Mouse (Mus musculus) liver, embryonic 14.5 days (tissue): ENCODE measurements around the gene Abhd2.

Experiments used
- CTCF ChIP-seq: IDR thresholded peaks from 2 replicates; pipeline ENCODE4 v1.5.1; 2016; ENCODE audit warnings: antibody characterized with exemption, low read depth, control low read depth
- EP300 ChIP-seq: IDR thresholded peaks from 2 replicates; pipeline ENCODE4 v1.6.1; 2016; ENCODE audit warnings: antibody characterized with exemption, low read depth

DNA sequence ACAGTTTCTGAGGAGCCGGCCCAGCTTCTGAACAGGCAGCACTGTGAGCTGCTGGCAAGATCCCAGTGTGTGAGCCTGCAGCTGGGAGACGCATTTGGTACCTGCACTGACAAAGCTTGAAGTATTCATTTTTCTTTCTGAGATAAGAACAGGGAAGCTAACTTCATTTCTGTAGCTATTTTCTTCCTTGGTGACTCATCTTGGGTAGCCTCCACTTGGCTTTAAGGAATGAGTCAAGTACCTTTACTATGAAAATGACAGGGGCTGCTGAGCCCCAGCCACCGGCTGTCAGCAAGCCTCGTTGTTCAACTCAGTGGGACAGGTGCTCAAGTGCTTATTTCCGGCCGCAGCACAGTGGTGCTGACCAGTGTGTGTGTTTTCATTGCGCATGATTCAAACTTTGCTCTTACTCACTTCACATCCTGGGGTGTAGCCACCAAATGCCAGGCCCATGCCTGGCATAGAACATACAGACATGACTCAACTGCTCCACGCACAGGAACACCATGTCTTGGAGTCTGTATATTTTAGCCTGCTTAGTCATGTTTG, 63.4 kb downstream of the Abhd2 start:
- TF ChIP-seq CTCF (no peak), EP300 (no peak)
